Mouse (Mus musculus) embryonic facial prominence, embryonic 11.5 days (tissue): ENCODE data around the gene Cobll1. TPM values are rescaled to one million over a fixed set of nuclear protein-coding genes. Genes with fewer than 3 reads are reported as not detected.

Experiments used
- ATAC-seq: fragments of 200-750 bp; cut with Nextera tagmentation; replicated peaks from 2 replicates; pipeline ENCODE4 v1.8.0; 2017; ENCODE audit warnings: low read depth; ENCODE audit not compliant: insufficient number of reproducible peaks, low FRiP score, low TSS enrichment
- DNase-seq: peaks from one replicate; pipeline ENCODE4 v3.0.0-alpha.2; 2015; ENCODE audit warnings: low spot score
- H3K27ac ChIP-seq: fragments of 300-500 bp; sonication (generic); replicated peaks from 2 replicates; pipeline ENCODE4 v1.5.1; 2014; ENCODE audit warnings: mild to moderate bottlenecking, low read depth, low read length, control low read depth
- H3K27me3 ChIP-seq: fragments of 300-500 bp; sonication (generic); 2 replicates; pipeline ENCODE4 v1.6.1; 2014; ENCODE audit warnings: mild to moderate bottlenecking, low read length, moderate library complexity, mixed read lengths; ENCODE audit not compliant: control insufficient read depth, insufficient read depth
- H3K36me3 ChIP-seq: fragments of 300-500 bp; sonication (generic); replicated peaks from 2 replicates; pipeline ENCODE4 v1.6.1; 2014; ENCODE audit warnings: low read depth, mild to moderate bottlenecking, low read length, moderate library complexity, mixed read lengths; ENCODE audit not compliant: control insufficient read depth, insufficient read depth
- H3K4me1 ChIP-seq: fragments of 300-500 bp; sonication (generic); 2 replicates; pipeline ENCODE4 v1.6.1; 2014; ENCODE audit warnings: low read length, mixed read lengths; ENCODE audit not compliant: control insufficient read depth, insufficient read depth
- H3K4me2 ChIP-seq: fragments of 300-500 bp; sonication (generic); 2 replicates; pipeline ENCODE4 v1.6.1; 2014; ENCODE audit warnings: low read depth, mild to moderate bottlenecking, control low read depth, low read length, moderate library complexity
- H3K4me3 ChIP-seq: fragments of 300-500 bp; sonication (generic); 2 replicates; pipeline ENCODE4 v1.5.1; 2014; ENCODE audit warnings: low read depth, low read length, control low read depth
- H3K9ac ChIP-seq: fragments of 300-500 bp; sonication (generic); replicated peaks from 2 replicates; pipeline ENCODE4 v1.6.1; 2014; ENCODE audit warnings: mild to moderate bottlenecking, control low read depth, low read length
- H3K9me3 ChIP-seq: fragments of 300-500 bp; sonication (generic); replicated peaks from 2 replicates; pipeline ENCODE4 v1.6.1; 2016; ENCODE audit warnings: mild to moderate bottlenecking, low read length, inconsistent platforms, mixed read lengths; ENCODE audit not compliant: control insufficient read depth
- WGBS: fragments of 180-500 bp; shearing (Covaris S2); extraction: QIAGEN DNeasy Blood & Tissue Kit; methylation state at CpG from one replicate; pipeline ENCODE4 v1.1.7; 2014; 5-methylcytosine and 5-hydroxymethylcytosine counted together
- polyA plus RNA-seq: library from polyadenylated mRNA; unstranded; fragments of >200 nt; fragmentation: Nextera tagmentation; extraction: Ambion mirVana; gene quantifications from 2 replicates; pipeline ENCODE4 v1.2.1, GENCODE M21; 2014

Gene Cobll1
- polyA plus RNA-seq, 1 experiment from 2014 or later: 2.2 TPM

GRCm38 (mm10) chr2:65171516-65171915 is 67.7 kb downstream of the Cobll1 start:
- Histone ChIP-seq H3K4me2 (no peak overlapping the region), H3K9ac (no peak overlapping the region), H3K36me3 (no peaks in the 10 kb centered on the region), H3K9me3 (no peaks in the 10 kb centered on the region), H3K4me3 (no peak overlapping the region), H3K27ac (no peak overlapping the region), H3K27me3 (no peaks in the 10 kb centered on the region), H3K4me1 (no peaks in the 10 kb centered on the region)
- no peak for ATAC-seq
- no peak for DNase-seq
- 56% methylated on average over 1 of the region's 1 CpGs for WGBS

- Histone ChIP-seq H3K4me2 (no peak overlapping the region), H3K4me3 (no peak overlapping the region), H3K9me3 (no peaks in the 10 kb centered on the region), H3K4me1 (no peaks in the 10 kb centered on the region), H3K27me3 (no peaks in the 10 kb centered on the region), H3K9ac (no peak overlapping the region), H3K27ac (no peak overlapping the region), H3K36me3 (no peaks in the 10 kb centered on the region)
- 92% methylated on average over 18 of the region's 18 CpGs for WGBS
- no peak for DNase-seq
- ATAC-seq: no peak
These were observed 68.3 kb downstream of the Cobll1 start for GRCm38 (mm10) chr2:65170693-65171456.

DNA sequence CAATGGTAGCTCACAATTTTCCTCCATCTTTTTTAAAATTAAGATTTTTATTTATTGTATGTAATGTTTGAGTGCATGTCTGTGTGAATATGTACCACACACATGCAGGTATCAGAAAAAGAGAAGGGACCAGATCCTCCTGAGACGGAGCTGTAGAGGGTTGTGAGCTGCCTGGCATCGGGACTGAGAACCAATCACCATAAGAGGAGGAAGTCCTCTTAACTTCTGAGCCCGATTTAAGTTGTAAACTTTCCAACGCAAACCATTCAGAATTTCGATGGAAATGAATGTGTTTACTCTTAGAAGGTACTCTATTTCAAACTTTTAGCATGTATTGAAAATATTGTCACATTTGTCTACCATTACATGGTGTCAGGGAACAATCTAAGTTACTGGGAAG is 68.9 kb downstream of the Cobll1 start:
- H3K9me3 ChIP-seq: no peaks in the 10 kb centered on the region
- no peaks in the 10 kb centered on the region for H3K27me3 ChIP-seq
- no peak overlapping the region for H3K4me2 ChIP-seq
- ATAC-seq (no peak), DNase-seq (no peak)
- 91% methylated on average over 5 of the region's 5 CpGs for WGBS
- no peaks in the 10 kb centered on the region for H3K4me1 ChIP-seq
- H3K27ac ChIP-seq: no peak overlapping the region
- no peak overlapping the region for H3K9ac ChIP-seq
- H3K36me3 ChIP-seq: no peaks in the 10 kb centered on the region
- no peak overlapping the region for H3K4me3 ChIP-seq

DNA sequence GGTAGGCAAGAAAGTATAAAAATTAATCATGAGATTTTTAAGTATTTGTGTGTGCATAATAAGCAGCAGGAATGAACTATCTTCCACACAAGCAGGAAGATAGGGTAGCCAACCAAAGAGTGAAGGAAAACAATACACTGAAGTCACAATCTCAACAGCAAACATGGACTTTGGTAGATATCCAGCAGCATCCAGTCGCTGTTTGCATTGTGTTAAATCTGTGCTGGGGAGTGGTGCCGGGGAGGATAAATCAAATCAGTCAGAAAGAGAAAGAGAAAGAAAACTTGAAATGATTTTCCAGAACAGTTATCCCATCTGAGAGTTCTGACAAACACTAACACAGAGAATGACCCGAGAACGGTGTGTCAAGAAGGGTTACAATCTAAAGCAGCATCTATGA is 75.2 kb downstream of the Cobll1 start:
- ATAC-seq (no peak), DNase-seq (no peak)
- H3K36me3 ChIP-seq: no peaks in the 10 kb centered on the region
- H3K9me3 ChIP-seq: no peaks in the 10 kb centered on the region
- no peaks in the 10 kb centered on the region for H3K27me3 ChIP-seq
- H3K9ac ChIP-seq: no peak overlapping the region
- WGBS: 86% methylated on average over 4 of the region's 4 CpGs
- H3K4me1 ChIP-seq: no peaks in the 10 kb centered on the region
- H3K27ac ChIP-seq: no peak overlapping the region
- no peak overlapping the region for H3K4me2 ChIP-seq
- no peak overlapping the region for H3K4me3 ChIP-seq

GRCm38 (mm10) chr2:65162625-65163024 is 76.6 kb downstream of the Cobll1 start:
- 80% methylated on average over 5 of the region's 5 CpGs for WGBS
- Histone ChIP-seq H3K4me2 (no peak overlapping the region), H3K4me3 (no peak overlapping the region), H3K9me3 (no peaks in the 10 kb centered on the region), H3K9ac (no peak overlapping the region), H3K27ac (no peak overlapping the region), H3K36me3 (no peaks in the 10 kb centered on the region), H3K4me1 (no peaks in the 10 kb centered on the region), H3K27me3 (no peaks in the 10 kb centered on the region)
- DNase-seq (no peak), ATAC-seq (no peak)

DNA sequence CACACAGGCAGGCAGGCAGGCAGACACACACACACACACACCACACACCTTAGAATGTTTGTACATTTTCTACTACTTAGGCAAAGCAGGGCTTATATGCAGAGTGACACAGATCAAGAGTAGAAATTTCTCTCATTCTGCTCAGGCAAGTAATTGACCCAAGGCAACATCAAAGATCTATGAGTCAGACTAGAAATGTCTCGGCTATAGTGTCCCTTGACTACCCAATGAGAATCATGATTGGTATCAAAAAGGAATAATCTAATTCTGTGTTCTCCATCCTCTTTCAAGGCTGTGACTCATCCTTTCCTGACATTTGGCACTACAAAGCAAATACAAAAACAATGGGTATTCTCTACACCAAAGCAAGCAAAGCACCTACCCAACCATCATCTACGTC is 77.5 kb downstream of the Cobll1 start:
- no peak overlapping the region for H3K4me2 ChIP-seq
- H3K9ac ChIP-seq: no peak overlapping the region
- ATAC-seq (no peak), DNase-seq (no peak)
- H3K4me1 ChIP-seq: no peaks in the 10 kb centered on the region
- no peak overlapping the region for H3K27ac ChIP-seq
- no peaks in the 10 kb centered on the region for H3K27me3 ChIP-seq
- H3K36me3 ChIP-seq: no peaks in the 10 kb centered on the region
- no peak overlapping the region for H3K4me3 ChIP-seq
- no peaks in the 10 kb centered on the region for H3K9me3 ChIP-seq
- 88% methylated on average over 2 of the region's 2 CpGs for WGBS

DNA sequence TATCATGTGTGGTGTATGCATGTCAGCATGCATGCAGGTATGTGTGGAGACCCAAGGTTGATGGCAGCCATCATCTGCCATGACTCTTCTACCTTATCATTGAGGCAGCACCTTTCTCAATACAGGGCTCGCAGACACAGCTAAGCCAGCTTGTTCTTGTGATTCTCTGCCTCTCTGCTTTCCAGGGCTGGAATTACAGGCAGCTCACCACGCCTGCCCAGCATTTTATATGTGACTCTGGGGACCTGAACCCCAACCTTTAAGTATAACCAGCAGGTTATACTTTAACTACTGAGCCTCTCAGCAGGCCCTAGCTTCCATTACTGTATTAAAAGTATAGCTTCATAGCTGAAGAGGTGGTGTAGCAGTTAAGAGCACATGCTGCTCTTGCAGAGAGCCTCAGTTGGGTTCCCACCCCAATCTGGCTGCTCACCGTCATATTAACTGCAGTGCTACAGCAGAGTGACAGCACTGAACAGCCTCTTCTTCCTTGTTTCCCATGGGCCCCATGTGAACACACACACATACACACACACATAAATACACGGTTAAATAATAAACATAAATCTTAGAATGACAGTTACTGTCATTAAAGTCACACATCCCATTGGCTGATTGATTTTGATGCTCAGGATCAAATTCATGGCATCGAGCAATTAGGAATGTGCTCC is 81.1 kb downstream of the Cobll1 start:
- Histone ChIP-seq H3K27me3 (no peaks in the 10 kb centered on the region), H3K9me3 (no peaks in the 10 kb centered on the region), H3K4me1 (no peaks in the 10 kb centered on the region), H3K9ac (no peak overlapping the region), H3K4me2 (no peak overlapping the region), H3K27ac (no peak overlapping the region), H3K36me3 (no peaks in the 10 kb centered on the region), H3K4me3 (no peak overlapping the region)
- WGBS: 69% methylated on average over 5 of the region's 5 CpGs
- DNase-seq (no peak), ATAC-seq (no peak)

- DNase-seq (no peak), ATAC-seq (no peak)
- WGBS: 89% methylated on average over 2 of the region's 2 CpGs
- H3K4me2 ChIP-seq: no peak overlapping the region
- H3K4me3 ChIP-seq: no peak overlapping the region
- H3K4me1 ChIP-seq: no peaks in the 10 kb centered on the region
- no peak overlapping the region for H3K9ac ChIP-seq
- H3K9me3 ChIP-seq: no peaks in the 10 kb centered on the region
- no peaks in the 10 kb centered on the region for H3K36me3 ChIP-seq
- H3K27ac ChIP-seq: no peak overlapping the region
- H3K27me3 ChIP-seq: no peaks in the 10 kb centered on the region
These were observed 81.9 kb downstream of the Cobll1 start for GRCm38 (mm10) chr2:65157325-65157724.
